Mouse (Mus musculus) brain, adult 2 months (tissue): ENCODE results near the gene Abr.
A peak's percentile ranks its signal among the peaks of the same experiment; 100 is the strongest.

Experiments used
- DNase-seq: peaks from one replicate; pipeline ENCODE4 v3.0.0; 2011; ENCODE audit warnings: low read depth, low spot score

Gene Abr

DNA sequence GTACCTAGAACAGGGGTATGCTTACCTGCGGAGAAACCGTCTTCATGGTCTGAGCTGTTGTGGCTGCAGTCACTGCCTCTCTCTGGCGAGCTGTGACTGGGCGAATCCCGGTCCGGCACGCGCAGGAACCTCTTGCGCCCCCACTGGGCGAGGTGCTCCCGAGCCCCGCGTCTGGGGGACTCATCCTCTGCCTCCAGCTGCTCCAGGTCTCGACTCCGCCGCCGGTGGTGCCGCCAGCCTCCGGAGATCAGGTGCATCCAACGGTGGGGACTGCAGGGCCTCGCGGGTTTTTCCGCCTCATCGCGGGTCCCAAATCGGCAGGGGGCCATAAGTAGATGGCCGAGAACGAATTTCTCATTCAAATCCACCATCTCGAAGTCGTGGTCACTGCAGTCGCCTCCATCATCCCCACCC lies at the start of gene Abr:
Abr (minus strand) TSS at position 163 of the 414 bp plus-strand sequence.
- DNase-seq = peak; percentile 61

DNA sequence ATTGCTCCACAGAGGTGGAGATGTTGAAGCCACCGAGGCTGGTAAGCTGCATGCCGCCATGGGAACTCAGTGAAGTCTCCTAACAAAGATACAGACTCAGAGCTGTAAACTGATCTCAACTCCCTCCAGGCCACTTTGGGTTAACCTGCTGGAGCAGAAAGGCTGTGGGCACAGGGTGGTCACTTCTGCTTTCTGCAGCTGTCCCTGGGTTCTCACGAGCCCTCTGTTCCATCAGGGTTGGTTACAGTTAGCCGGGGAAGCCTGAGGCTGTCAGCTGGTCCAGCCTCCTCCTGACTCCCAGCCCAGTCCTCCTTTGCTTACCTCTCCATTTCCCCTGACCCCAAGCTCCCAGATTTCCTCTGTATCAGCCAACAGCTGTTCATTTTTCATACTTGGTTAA lies 45.7 kb upstream of the Abr start:
- no peak for DNase-seq

DNA sequence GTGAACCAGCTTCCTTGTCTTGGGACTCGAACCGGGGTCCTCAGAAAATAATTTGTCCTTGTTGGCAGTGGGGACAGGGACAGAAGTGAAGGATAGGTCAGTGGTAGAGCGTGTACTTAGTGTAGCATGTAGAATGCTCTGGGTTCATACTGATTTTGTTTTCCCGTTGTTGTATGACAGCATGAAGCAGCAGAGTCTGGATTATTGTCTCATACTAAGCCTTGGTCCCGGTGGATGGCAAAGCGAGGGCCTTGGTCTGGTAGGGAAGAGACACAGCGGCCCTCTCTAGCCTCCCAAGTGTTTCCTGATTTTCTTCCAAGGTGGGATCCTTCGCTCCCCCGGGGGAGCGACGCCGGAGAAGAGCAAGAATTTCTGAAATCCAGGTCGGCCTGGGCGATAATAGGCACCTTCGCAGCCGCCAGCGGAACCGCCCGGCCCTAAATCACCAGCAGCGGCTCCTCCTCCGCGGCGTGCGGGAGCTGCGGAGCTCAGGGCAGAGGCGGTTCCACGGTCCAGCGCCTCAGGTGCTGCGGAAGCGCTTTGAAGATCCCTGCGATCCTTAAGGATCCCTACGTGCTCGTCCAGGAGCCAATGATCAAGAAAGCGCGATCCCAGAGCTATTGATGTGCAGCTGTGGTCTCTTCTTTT lies 44.0 kb upstream of the Abr start:
- DNase-seq = peak; percentile 67

DNA sequence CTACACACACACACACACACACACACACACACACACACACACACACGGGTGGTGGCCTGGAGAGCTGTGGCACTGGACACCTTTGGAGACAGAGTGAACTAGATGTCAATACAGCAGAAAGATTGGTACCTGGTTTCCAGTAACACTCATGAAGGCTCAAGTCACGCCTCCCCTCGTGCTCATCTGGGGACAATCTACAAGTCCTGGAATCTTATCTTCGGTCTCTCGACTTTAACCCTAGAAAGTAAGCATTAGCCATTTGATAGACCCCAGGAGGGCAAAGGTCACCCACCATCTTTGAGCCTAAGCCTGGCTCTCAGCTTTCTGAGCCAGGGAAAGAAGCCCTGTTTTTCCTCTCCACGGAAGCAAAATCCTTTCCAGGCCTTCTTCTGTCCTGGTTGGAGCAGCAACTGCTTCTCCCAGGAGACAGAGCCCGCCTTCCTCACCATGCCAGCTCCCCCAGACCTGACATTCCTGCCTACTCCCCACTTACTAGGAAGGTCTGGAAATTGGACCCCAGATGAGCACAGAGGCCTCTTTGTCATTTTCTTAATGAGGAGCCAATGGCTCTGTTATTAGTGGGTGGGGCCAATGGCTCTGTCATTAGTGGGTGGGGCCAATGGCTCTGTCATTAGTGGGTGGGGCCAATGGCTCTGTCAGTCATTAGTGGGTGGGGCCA lies 39.8 kb upstream of the Abr start:
- DNase-seq = no peak

DNA sequence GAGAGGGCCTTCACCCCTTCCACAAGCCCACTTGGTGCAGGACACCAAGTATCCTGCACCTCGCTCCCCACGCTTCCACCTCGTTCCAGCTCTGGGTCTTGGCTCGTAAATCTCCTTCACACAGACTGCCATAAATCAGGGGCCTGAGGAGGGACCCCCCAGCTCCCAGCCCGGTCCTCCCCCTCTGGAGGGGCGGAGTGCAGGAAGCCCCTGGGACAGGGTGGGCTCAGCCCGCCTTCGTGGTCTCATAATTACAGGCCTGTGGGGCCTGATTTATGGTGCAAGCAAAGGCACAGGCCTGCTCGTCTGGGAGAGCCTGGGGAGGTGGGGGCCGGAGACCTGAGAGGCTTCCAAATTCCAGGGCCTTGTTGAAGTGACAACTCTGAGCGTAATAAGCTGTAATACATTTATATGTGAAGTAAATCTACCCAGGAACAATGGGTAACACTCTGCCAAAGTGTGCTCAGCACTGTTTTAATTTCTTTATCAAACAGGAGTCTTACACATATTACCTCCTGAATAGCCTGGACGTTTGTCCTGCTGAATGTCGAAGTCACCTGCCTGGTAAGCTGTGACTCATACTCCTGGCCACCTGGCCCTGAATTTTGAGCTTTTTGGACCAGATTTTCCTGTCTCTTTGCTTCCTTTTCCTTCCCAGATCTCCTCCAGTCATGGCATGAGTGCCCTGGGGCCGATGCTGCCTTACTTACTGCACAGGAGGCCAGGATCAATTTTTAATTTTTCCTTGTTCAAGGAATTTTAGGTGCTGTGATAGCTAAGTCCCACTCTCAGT lies 37.2 kb upstream of the Abr start:
- peak; percentile 80 for DNase-seq

DNA sequence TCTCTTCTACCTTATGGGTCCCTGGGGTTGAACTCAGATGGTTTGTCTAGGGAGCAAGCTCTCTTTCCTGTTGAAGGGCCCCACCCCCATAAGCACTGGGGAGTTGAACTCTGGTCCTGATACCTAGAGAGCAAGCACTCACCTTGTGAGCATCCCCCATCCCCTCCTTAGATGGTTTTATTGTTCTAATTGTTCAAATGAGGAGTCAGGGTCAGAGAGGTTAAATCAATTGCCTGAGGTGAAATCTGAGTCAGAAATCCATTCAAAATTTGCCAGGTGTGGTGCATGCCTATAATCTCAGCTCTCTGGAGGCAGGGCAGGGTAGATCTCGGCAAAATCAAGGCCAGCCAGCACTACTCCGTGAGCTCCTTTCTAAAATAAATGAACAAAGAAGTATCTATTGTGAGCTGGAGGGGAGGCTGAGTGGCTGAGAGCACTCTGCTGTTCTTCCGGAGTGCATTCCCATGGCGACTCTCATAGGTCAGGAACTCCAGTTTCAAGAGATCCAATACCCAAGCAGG lies 35.4 kb upstream of the Abr start:
- DNase-seq = no peak

DNA sequence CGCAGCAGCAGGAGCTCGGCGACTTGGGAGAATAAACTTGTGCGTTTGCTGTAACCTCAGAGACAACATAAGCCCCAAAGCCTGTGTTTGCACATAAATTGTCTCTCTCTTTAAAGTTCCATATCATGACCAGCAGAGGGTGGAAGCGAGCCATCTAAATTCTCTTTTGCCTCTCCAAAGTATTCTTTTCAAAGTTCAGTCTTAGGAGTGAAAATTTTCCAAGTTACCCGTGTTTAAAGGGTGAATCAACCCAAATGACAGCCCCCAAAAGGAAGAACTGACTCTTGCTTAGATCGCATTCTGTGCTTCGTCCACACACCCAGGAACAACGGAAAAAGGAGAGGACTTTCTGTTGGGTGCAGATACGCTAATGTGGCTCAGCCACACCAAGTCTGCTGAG lies 33.0 kb upstream of the Abr start:
- peak; percentile 79 for DNase-seq

DNA sequence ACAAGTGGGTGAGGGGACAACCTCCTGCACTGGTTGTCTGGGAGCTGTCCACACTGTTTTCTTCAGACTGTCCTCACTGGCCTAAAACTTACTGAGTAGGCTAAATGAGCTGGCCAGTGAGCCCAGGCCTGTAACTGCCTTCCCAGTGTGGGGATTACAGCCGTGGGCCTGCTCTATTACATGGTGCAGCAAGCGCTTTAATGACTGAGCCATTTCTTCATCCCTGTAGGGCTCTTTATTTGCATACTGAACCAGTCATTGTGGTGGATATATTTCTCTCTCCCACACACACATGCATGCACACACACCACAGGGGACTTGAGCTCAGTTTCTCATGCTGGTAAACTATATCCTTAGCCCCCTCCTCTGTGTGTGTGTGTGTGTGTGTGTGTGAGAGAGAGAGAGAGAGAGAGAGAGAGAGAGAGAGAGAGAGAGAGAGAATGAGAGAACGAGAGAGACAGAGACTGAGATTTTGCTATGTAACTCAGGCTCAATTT lies 30.8 kb upstream of the Abr start:
- DNase-seq = no peak

DNA sequence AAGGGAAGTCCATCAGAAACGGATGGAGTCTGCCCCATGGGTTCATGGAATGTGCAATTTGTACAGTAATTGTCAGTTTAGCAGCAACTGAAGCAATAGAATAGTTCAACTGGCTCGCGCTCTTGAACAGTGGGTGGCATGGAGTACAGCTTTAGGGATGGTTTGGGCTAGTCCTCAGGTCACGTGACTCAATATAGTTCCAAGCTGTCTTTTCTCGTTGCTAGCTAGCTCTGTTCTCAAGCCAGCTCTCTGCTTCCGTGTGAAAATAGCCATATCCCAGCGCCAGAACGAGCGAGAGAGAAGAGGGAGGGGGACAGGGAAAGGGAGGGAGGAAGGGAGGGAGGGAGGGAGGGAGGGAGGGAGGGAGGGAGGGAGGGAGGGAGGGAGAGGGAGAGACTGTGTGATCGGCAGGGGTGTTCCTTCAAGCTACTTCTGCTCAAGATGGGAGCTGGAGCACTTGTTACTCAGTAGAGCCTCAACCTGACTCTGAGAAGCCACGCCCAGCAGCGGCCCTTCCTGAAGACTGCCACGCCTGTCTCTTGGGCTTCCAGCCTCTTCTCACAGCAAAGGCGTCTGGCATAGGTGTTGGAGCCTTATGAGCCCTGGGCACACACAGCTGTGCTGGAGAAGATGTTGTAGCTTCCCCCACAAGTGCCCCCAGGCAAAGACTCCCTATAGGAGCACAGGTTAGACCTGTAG lies 28.9 kb upstream of the Abr start:
- DNase-seq = peak; percentile 61

DNA sequence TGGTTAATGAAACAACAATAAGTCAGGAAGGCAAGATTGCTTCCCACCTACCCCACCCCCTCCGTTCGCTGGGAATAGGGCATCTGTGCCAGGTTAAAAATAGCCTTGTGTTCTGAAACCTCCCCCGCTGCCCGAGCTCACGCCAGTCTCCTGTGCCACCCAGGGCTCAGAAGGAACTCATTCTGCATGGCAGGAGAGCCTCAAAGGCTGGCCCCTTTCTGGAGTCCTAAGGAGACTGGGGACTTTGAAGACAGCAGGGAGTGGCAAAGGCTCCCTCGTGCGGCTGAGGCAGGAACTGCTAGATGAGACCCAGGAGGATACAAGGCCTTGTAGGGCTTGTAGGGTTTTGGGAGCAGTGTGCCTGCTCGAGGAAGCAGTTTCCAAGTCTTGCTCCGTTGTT lies 25.4 kb upstream of the Abr start:
- peak; percentile 92 for DNase-seq

DNA sequence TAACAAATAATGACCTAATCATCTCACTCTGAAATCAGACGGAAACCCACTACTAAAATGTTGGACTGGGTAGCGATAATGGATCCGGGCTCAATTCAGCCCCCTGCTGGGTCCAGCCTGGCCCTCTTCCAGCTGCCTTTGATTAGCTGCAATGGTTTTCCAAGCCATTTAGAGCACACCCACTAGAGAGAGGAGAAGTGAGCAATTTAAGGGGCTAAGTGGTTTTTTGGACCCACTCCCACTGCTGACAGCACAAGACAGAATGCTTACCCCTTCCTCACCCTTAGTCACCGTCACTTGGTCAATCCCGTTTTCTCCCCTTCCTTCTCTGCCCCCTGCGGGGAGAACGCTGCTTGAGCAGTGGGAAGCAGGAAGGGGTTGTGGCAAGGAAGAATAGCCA lies 24.9 kb upstream of the Abr start:
- no peak for DNase-seq

DNA sequence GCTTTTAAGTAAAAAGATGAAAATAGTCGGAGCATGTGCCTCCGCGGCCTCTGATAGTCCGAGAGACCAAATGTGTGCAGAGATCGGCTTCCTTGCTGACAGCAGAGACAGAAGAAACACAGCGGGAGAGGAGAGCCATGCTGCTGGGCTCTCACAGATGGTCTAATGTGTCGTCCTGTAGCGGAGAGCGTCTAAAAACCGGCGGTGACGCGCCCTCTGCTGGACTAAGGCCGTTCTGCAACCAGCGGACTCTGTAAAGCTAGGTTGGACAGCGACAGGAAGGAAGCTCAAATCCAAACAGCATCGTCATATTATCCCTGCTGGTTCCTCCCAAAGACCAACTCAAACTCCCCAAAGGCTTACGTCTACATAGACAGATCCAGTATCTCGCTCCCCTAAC lies 23.8 kb upstream of the Abr start:
- peak; percentile 97 for DNase-seq

DNA sequence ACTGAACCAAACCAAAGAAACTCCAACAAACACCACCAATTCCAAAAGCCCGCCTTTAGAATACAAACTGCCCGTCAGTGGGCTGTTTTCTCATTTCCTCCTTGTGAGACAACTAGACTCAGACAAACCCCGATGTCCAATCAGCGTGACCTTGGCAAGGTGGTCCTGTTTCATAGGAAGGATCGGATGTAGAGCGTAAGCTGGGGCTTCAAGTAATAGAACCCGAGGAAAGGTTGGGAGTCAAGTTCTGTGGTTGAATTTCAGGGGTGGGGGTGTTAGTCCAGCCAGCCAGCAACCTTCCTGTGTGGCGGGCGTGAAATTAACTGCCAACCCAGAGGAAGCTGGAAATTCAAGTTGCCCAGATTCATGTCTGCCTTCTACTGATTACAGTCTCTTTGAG lies 22.9 kb upstream of the Abr start:
- no peak for DNase-seq

DNA sequence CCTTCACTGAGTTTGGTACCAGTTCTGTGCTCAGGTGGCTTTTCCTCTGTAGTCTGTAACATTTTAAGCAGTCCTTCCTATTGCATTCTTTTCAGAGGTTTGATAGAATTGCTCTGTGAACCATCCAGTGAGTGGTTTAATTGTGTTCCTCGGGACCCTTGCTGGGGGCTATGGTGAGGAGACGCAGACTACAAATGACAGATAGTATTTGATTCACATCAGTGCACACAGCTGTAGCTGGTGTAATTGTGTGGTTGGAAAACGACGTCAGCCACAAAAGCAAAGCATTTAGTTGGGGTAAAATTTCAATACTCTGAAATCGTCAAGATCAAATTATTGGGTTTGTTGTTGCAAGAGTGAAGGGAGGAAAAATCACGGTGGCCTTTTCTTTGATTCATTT lies 22.1 kb upstream of the Abr start:
- DNase-seq = no peak

DNA sequence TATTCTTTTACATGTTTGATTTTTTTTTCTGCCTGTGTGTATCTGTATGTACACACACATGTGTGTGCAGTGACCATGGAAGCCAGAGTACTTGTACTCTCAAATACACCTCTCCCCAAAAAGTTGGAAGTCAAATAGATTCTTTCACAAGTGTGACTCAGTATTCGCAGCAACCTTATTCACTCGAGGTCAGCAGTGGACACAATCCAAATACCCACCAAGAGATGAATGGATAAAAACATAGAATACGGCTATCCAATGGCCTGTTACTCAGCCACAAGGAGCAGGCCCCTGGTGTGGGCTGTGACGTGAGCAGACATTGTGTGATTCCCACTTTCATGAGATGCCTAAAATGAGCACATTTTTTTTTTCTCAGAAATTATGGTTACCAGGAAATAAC lies 18.1 kb upstream of the Abr start:
- DNase-seq = no peak

DNA sequence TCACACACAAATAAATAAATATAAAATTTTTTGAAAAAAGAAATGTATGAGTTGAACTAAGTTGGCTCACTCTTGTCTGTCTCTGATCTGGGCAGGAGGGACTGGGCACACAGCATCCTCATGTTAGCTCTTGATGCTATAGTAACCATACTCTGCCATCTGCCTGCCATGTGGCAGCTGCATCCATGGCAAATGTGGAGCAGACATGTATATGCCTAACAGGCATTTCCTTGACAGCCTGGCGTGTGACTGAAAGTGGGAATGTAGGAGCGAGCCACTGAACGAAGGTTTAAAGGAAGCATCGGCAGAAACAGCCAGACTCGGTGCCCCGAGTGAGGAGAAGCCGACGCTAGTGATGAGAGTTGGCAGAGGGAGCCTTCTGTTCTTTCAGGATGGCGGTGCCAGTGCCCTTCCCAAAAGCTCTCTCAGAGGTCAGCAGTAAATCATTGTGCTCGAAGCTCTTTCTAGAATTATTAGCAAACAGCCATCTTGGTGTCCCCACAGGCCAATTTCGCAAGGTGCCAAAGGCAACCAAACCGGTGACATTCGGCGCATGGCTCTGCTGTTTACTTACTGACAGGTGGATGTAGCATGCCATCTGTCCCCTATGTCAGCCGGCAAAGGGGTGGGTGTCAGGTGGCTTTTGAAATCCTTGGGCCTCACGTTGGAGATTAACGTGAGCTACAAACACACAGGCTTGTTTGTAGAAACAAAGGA lies 17.3 kb upstream of the Abr start:
- DNase-seq = peak; percentile 90

DNA sequence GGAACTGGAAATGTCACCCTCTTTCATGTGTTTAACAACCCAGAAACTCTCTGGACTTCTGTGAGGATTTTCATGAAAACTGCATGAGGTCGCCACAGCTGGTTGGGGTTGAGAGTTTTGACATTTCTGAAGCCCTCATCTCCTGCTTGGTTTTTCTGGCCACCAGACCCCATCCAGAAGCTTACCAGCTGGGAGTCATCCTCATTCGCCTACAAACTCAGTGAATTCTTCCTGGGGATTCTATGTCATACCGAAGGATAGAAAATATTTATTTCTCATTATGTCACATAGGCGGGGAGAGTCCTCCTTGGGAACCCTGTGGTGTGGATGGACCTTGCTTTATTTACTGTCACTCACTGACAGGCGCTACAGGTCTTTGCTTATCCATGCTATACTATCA lies 8.4 kb upstream of the Abr start:
- DNase-seq = no peak

DNA sequence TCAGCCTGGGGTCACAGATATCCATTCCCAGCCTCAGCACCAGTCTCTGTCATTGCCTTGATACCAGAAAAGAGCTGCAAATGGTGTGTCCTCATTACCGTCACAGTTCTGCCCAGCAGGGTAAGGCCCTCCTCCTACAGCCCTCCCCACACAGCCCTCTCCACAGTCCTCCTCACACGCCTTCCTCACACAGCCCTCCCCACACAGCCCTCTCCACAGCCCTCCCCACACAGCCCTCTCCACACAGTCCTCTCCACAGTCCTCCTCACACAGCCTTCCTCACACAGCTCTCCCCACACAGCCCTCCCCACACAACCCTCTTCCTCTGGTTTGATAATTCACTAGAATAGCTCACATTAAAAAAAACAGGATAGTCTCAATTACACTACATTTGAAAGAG lies 7.9 kb upstream of the Abr start:
- no peak for DNase-seq

DNA sequence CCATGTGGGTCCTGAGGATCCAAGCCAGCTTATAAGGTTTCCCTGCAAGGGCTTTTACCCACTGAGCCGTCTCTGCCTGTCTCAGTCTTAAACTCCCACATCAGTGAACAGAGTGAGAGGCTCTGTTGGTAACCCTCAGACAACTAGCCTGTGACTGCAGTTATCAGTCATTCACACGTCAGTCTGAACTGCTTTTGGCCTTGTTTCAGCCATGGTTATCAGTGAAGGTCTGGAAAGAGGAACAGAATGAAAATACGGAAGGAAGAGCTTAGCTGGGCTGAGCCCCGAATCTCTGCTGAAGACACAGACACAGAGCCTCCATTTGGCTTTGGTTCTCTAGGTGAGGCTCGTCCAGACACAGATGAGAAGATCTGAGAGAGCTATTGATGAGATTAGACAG lies 6.5 kb upstream of the Abr start:
- no peak for DNase-seq

DNA sequence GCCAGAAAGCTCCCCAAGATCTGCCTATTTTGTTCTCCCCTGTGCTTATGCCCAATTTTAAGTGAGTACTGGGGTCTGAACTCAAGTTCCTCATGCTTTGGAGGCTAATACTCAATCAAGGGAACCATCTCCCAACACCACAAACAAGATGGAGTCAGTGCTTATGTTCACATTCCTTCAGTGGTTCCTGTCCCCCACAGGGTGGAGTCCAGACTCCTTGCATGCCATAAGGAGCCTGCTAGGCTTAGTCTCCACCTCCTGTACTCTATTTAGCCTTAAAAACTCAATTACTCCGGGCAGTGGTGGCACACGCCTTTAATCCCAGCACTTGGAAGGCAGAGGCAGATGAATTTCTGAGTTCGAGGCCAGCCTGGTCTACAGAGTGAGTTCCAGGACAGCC lies 2.8 kb upstream of the Abr start:
- no peak for DNase-seq

DNA sequence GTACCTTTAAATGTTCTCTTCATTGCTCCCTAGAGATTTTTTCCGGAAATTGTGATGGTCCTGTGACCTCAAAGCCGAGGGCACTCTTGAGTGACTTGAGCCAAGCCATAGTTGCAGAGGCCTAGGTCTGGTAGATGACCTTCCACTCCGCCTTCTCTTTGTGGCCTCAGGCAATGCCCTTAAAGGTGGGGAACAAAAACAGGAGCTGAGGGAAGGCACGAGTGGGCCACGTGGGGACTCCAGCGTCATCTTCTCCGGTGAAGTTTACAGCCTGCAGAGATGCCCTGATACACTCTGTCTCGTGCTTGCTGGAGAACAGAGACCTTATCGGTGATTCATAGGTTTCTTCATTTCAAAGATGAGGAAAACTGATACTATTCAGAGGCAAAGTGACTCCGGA lies 2.0 kb upstream of the Abr start:
- no peak for DNase-seq
